Mouse (Mus musculus): ENCODE results near the gene Ppip5k1. TPM values are rescaled to one million over a fixed set of nuclear protein-coding genes. Genes with fewer than 3 reads are reported as not detected.
A peak's percentile ranks its signal among the peaks of the same experiment; 100 is the strongest.
"Not testable (repeated sequence)": the region's sequence is repeated elsewhere in the genome, so short reads cannot be mapped to it uniquely, and the experiment has no call there.

The Ppip5k1 gene
- 51.8 and 51.9 TPM in 2 replicates for total RNA-seq (2021)
- long read RNA-seq, experiment 1, partial matches to known transcripts = 4 of 8 reads
- long read RNA-seq, experiment 1, other reads (novel, unspliced or antisense) = 4 of 8 reads
- long read RNA-seq, experiment 2, partial matches to known transcripts = 3 of 6 reads
- long read RNA-seq, experiment 2, other reads (novel, unspliced or antisense) = 2 of 6 reads

DNA sequence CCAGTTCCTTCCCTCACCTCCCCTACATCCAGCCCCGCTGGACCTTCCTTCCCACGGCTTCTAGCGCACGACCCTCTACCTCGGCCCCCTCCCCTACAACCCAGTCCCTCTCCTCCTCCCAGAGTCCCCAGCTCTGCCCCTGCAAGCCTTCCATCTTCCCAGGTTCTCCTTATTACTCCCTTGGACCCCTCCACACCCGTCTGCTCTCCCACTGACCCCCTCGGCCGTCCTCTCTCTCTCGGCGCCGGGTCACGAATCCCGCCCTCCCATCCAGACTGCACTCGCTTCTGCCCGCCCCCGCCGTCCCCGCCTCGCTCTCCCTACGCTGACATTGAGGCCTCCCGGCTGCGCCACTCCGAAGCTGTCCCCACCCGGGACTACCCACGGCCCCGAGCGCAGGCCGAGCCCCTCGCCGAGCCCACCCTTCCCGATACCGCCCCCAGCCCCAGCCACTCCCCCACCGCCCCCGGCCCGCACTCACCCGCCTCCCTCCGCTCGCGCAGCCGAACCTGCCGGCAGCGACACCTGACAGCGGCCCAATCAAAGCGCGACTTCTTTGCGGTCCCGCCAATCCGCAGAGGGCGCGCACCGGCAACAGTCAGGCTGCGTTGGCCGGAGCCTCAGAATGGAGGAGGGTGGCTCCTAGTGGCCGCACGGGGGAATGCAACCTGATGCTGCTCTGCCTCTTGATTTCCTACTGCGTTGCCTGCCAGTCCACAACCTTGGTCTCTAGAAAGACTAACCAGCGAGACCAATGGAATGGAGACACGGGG lies at the start of gene Ppip5k1:
Gene Ppip5k1 (minus strand): TSS at position 577 of the 773 bp plus-strand sequence.
- peak; percentile 98 for DNase-seq

DNA sequence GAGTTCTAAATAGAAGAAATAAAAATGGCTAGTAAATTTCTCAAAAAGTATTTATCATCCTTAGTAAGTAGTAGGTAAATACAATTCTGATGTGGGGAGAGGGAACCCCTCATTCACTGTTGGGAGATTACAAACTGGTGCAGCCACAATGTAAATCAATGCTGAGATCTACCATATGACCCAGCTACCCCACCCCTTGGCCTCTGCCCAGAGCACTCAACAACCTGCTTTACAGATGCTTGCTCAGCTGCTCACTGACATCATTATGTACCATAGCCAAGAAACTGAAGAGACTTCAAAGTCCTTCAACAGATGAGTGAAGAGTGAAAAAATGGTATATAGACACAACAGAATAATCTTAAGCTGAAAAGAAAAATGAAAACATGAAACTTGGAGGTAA lies 48.1 kb upstream of the Ppip5k1 start:
- no peak for DNase-seq

DNA sequence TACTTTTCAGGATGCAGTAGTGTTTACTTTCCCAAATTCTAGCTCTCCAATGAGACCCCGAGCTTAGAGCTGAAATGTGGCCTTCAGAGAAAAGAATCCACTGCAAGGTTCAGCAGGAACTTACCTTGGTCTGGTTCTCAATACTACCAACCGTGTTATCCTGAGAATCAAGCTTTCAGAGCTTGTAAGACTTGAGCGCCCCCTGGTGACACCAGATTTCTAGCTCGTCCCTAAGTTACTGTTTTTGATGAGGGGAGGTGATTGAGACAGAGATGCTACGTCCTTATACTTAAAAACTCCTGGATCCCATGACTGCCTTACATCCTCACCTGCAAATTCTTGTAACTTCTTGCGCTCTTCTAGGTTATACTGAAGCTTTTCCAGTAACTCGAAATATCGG lies 41.4 kb upstream of the Ppip5k1 start:
- peak; percentile 89 for DNase-seq

DNA sequence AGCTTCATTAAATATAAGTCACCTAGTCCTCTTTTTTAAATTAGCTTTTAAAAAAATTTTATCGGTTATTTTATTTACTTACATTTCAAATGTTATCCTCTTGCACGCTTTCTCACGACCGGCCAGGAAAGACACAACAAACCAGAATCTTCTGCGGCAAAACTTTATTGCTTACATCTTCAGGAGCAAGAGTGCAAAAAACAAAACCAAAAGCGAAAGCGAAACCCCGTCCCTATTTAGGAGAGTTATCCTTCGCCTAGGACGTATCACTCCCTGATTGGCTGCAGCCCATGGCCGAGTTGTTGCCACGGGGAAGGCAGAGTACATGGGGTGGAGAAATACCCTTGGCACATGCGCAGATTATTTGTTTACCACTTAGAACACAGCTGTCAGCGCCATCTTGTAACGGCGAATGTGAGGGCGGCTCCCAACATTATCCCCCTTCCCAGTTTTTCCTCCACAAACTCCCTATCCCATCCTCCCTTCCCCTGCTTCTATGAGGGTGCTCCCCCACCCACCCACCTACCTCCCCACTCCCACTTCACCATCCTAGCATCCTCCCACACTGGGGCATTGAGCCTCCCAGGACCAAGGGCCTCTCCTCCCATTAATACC lies 31.9 kb upstream of the Ppip5k1 start, which contains the start of gene Strc:
Gene Strc (minus strand): TSS at position 208 of the 615 bp plus-strand sequence.
- DNase-seq = not testable (repeated sequence)

DNA sequence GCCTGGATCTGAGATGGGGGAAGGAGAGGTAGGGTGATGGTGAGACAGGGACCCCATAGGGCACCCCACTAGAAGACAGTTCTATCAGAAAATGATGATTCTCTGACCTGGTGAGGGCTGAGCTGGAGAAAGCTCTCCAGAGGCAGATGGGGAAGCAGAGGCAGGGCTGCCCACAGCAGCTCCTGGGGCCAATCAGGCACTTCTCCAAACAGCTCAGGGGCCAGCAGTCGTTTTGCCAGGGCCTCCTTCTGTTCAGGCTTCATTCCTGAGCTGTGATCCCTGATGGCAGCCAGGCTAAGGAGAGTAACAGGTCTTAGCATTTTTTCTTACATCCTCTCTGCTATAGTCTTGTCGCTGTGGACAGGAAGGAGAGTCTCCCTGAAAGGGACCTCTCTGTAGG lies 19.6 kb upstream of the Ppip5k1 start:
- DNase-seq = no peak

DNA sequence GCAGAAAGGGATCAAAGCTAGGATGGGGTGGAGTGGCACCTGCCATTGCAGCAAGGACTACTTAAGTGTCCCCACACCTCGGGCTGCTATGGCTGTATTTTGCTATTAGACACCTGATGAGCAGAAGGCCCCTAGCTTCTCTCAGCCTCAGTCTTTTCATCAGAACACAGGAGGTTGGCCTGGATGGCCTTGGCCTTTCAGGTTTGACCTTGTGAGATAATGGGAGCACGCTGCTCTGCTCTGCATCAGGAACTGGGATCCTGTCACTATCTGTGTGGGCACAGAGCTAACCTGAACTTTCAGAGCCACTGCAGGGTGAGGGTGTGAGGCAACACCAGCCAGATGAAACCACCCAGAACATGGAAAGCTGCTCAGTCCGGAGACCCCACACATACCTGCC lies 17.1 kb upstream of the Ppip5k1 start:
- peak; percentile 39 for DNase-seq

DNA sequence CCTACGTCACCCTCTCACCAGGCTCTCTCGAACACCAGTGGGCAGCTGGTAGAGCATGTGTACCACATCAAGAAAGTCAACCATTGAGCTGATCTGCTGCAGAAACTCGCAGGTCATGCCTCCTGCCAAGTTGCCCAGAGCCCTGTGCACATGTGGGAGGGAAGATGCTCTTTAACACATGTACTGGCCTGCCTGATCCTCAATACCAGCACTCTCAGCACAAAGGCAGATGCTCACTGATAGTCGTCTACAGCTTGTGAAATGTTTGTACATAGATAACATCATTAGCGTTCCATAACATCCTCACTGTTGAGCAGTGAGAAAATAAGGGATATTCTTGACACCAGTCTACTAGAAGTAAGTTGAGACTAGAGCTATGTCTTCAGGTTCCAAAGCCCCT lies 15.7 kb upstream of the Ppip5k1 start:
- no peak for DNase-seq

DNA sequence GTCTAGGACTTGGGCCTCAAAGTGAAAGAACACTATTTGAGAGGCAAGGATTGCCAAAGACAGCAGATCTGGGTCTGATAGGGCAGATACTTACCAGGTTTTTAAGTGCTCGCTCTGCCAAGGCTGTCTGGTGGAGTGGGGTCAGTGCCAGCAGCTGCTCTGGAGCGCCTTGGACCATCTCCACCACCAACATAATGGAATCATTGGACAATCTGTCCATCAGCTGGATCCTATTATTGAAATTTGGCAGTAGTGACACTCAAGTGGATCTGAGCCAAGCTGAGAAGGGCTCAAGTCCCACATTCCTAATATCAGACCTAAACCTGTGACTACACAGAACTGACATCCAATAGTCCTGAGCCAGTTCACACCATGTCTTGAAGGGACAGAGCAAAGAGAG lies 13.6 kb upstream of the Ppip5k1 start:
- DNase-seq = no peak

DNA sequence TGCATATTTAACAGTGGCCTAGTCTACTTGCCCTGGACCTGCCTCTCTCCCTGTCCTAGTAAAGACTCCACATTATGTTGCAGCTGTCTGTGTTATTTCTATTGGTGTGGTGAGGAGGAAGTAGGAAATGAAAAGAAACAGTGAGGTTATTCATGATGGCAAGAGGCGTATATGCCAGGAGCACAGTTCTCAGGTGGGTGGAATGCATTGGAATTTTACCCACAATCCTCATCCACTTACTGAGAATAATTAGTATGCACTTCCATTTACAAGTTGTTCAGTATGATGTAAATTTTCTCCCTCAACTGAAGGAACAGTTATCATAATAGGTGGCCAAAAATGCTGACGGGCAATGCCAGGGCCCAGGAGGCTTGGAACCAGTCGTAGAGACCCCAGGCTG lies 8.5 kb upstream of the Ppip5k1 start:
- no peak for DNase-seq

DNA sequence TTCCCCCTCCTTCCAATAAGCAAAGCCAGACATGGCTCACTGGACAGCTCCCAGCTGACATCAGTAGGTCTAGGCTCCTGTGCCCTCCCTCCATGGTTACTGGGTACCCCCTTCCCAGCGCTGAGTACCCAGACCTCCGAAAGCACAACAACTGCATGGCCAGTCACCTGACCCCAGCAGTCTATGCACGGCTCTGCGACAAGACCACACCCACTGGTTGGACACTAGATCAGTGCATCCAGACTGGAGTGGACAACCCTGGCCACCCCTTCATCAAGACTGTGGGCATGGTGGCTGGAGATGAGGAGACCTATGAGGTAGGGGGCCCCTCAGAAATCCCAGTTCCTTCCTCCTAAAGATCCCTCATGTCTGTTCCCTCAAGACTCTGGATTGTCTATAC lies 4.3 kb upstream of the Ppip5k1 start:
- DNase-seq = no peak

DNA sequence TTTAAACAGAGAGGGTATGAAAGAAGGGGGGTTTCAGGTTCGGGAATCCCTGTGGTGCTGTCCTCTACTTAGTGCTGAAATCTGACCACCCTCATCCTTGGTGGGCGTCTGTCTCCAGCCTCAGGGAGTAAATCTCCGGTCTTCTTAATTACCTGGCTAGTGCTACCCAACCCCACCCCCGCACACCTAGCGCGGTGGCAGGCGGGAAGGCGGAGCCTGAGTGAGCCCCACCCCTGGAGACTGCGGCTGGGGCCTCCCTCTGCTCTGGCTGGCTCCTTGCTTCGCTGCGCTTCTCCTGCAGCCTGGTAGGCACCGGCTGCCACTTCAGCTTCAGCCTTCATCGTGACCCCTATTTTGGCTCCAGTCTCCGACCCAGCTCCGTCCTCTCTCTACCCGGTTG lies 3.2 kb upstream of the Ppip5k1 start:
- peak; percentile 68 for DNase-seq

DNA sequence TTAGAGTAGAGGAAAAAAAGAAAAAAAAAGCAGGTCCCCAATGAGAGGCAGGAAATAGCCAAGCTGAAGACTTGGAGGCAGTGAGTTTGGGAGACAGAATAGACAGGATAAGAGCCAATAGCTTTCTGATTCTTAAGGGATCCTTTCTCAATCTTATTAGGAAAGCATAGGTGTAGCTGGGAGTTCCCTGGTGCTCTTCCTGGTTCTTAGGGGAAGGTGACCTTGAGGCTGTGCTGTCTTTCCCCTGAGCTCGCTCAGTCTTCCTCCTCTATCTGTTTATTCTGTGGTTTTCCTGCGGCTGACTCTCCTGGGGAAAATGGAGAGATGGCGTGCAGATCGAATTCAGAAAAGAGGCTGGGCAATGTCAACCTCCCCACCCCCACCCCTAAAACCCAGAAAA lies 2.8 kb upstream of the Ppip5k1 start:
- no peak for DNase-seq

DNA sequence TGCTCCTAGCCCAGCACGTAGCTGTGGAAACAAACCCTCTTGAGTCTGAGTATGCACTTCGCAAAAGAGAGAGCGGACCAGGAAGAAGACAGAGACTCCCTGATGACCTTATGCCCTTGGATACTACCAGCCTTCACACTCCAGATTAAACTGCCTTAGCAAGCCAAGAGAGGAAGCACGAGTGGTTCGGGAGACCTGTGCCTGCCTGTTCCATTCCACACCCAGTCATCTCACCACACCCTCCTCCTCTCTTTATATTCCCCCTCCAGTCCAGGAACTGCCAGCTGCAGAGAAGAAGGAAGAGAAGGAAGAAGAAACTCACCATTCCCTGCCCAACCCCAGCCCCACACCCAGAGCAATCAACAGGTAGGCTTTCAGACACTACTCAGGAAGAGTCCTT lies 2.3 kb upstream of the Ppip5k1 start, which contains the start of gene Ckmt1:
Gene Ckmt1 (plus strand): TSS at position 221 of the 400 bp plus-strand sequence.
- no peak for DNase-seq

DNA sequence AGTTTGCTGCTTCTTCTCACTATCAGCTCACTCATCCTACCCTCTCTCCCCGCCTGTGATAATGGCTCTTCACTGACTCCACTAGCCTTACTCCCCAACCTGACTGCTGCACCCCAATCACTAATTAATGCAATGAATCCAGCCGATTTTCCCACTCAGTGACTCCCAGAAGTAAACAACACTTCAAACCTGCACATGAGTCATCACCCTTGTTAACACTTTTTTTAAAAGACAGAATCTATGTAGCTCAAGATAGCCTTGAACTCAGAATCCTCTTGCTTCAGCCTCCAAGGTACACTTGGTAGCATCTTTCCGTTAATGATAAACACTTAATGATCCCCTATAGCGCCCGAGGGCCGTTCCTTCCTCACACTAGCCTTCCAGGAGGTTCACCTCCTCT lies 818 bp downstream of the Ppip5k1 start:
- no peak for DNase-seq

DNA sequence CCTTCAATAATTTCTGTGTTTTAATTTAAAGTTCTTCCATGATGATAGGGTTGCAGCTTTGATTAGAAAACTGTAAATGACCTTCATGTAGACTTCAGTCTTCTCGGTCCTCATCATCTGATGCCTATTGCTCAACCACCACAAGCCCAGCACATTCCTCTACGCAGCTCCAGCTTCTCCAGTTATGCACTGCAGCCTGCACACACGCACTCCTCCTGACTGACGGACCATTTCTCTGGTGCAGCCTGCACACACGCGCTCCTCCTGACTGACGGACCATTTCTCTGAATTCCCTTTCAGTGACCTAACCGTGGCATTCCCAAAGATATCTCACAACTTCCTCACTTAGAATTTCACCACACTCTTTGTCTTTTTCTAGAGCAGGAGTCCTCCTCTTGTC lies 2.0 kb downstream of the Ppip5k1 start:
- DNase-seq = peak; percentile 8

DNA sequence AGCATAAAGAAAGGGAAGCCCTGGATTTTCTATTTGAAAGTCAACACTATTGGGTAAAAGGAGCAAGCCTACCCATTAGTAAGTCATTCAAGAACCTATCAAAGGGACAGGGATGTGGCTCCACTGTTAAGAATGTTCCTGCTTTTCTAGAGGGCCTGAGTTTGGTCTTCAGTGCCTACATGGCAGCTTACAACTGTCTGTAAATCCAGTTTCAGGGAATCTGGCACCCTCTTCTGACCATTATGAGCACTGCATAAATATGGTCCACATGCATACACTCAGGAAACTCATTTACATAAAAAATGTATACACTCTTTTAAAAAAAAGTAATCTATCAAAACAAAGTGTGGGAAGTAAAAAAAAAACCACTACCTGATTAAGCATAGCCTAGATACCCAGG lies 16.1 kb downstream of the Ppip5k1 start:
- no peak for DNase-seq

DNA sequence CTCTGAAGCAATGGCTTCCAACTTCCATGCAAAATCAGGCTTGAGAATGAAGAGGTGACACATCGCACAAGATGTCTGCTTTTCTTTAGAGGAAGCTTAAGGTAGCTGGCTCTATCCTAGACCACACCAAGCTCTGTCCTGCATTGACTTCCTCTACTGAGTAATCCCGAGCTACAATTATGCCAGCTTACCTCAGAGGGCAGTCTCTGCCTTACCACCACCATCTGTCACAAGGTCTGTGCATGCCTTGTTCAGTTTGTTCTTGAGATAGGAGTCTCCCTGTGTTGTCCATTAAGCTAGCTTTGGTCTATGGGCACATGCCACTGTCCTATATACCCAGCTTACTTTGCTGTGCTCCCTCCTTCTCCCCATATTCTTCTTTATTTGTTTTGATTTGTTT lies 25.7 kb downstream of the Ppip5k1 start:
- DNase-seq = no peak

DNA sequence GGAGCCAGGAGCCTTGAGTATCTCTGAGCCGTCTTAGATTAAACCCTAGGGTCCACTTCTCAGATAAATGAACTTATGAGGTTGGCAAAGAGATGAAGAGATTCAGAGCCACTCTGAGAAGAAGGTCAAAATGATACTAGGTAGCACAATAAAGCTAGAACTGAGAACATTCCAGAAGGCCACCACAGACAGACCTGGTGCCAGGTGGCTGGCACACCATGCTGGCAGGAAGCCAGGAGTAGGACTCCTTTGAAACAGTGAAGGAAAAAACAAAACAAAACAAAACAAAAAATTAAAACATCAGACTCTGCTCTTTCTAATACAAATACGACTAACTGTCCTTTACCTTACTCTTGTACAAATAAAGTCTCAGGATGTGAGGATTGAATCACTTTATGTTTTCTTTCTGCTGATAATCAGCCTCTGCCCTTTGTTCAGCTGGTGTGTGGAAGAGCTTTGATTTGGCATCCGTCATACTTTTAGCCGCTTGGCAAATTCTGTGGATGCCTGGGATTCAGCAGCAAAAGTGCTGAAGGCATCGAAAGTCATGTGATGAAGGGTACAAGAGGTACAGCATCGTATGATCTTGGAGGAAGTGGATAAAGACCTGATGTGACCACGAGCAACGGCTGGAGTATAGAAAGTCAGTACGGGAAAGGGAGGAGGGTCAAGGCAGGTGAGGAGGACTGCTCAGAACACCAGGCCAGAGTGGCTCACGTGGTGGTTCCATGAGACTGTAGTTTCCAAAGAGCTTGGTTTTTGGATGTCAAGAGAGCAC lies 31.3 kb downstream of the Ppip5k1 start:
- DNase-seq = no peak

DNA sequence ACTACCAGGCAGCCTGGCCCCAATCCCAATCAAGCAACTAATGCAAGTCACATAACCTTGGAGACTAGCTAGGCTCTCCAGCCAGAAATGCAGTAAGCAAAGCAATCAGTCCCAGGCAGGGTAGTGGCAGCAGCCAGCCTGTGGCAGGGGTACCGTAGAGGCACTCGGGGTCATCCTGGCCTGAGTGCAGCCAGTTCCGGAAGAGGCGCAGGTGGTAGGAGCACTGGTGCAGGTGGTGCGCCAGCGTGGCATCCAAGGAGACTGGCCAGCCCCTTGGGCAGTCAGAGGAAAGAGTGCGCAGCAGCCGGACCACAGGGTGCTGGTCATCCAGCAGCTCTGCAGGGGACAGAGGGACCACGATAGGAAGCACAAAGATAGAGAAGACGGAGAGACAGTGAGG lies 32.2 kb downstream of the Ppip5k1 start:
- DNase-seq = no peak

DNA sequence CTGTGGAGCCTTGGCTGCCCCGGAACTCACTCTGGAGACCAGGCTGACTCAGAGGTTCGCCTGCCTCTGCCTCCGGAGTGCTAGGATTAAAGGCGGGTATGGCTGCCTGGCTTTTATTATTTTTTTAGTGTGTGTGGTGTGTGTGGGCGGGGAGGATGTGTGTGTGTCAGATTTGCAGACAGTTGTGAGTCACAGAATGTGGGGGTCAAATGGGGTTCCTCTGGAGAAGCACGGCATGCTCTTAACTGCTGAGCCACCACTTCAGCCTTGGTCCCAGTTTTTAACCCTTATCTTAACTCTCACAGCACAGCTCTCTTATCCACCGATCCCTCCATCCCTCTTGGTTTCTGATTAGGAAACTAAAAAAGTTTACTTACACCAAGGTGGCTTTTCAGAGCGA lies 38.9 kb downstream of the Ppip5k1 start:
- no peak for DNase-seq

DNA sequence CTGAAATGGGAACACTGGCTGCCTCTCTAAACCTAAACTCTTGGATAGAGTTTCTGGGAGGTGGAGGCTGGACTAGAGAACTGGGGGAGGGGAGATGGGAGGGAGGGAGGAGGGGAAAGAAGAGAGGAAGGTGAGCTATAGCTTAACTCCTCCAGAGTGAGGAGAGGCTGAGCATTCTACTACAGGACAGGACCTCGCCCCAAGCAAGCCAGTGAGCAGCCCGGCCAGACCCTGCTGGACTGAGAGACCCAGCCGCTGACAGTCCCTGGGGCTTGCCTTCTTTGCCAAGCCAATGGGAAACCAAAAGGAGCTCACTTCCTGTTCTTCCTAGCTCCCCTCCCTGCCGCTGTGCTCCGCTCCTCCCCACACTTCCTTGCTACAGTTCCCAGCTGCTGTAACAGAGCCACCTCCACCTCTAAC lies 46.2 kb downstream of the Ppip5k1 start:
- peak; percentile 45 for DNase-seq

DNA sequence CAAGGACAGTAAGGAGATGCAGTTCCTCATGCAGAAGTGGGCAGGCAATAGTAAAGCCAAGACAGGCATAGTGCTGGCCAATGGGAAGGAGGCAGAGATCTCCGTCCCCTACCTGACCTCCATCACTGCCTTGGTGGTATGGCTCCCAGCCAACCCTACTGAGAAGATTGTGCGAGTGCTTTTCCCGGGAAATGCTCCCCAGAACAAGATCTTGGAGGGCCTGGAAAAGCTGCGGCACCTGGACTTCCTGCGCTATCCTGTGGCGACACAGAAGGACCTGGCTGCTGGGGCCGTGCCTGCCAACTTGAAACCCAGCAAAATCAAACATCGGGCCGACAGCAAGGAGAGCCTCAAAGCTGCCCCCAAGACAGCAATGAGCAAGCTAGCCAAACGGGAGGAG lies 55.2 kb downstream of the Ppip5k1 start:
- no peak for DNase-seq

DNA sequence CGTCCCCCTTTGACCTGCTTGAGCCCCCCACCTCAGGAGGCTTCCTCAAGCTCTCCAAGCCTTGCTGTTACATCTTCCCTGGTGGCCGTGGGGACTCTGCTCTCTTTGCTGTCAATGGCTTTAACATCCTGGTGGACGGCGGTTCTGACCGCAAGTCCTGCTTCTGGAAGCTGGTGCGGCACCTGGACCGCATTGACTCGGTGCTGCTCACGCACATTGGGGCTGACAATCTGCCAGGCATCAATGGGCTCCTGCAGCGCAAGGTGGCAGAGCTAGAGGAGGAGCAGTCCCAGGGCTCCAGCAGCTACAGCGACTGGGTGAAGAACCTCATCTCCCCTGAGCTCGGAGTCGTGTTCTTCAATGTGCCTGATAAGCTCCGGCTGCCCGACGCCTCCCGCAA lies 55.7 kb downstream of the Ppip5k1 start:
- DNase-seq = no peak

Measured in adrenal gland, postnatal 14 days (tissue).